Comparison of ENCODE assay signal across 26 mouse cellular contexts in genomic region chr14:25741211-25741610, GRCm38 (mm10). TPM values are rescaled to one million over a fixed set of nuclear protein-coding genes. Genes with fewer than 3 reads are reported as not detected.
DNase-seq lines count a peak whose midpoint lies in the region; ATAC-seq and TF ChIP-seq lines count a peak whose summit lies in the region.
"Had no signal": no experiment of that assay in that cellular context is flagged by ENCODE, and none has a peak within 500 bp of the region (broad histone marks: within the 10 kb centered on the region; RNA-seq: fewer than 3 reads in every experiment).

No protein-coding gene starts in this region.

- no peaks in the 10 kb centered on the region for H3K9me3 ChIP-seq in limb, embryonic 15.5 days
- H3K9me3 ChIP-seq: embryonic facial prominence, embryonic 15.5 days; kidney, embryonic 15.5 days; stomach, embryonic 15.5 days had no signal

- ATAC-seq in limb, embryonic 15.5 days (ENCODE audit: insufficient number of reproducible peaks, low FRiP score, low TSS enrichment, low read depth) = no peak
- ATAC-seq: CD4-positive, CD25-positive, alpha-beta regulatory T cell, adult 4 months; forebrain, embryonic 14.5 days had no signal

- peak overlapping the region; percentile 67 for H3K27ac ChIP-seq in gastrocnemius, adult 2 months
- peak overlapping the region; percentile 87 for H3K27ac ChIP-seq in layer of hippocampus, adult 2 months
- 0 out of 2 replicates have a peak overlapping the region, but pooled peaks have one; percentile 11 for H3K27ac ChIP-seq in limb, embryonic 15.5 days
- H3K27ac ChIP-seq: embryonic facial prominence, embryonic 15.5 days; kidney, embryonic 15.5 days; liver, embryonic 14.5 days; stomach, embryonic 15.5 days had no signal

- H3K4me2 ChIP-seq in limb, embryonic 15.5 days = no peak overlapping the region
- H3K4me2 ChIP-seq: embryonic facial prominence, embryonic 15.5 days; kidney, embryonic 15.5 days; lung, embryonic 14.5 days; stomach, embryonic 15.5 days had no signal

- H3K4me1 ChIP-seq in limb, embryonic 15.5 days = peaks cover 52% of the 10 kb centered on the region

- peaks cover 27% of the 10 kb centered on the region for H3K36me3 ChIP-seq in limb, embryonic 15.5 days

- no peak for TF ChIP-seq CTCF in gastrocnemius, adult 2 months (IDR thresholded peaks at IDR 0.05)
- TF ChIP-seq CTCF in layer of hippocampus, adult 2 months (conservative IDR thresholded peaks at IDR 0.05) = no peak

- H3K4me3 ChIP-seq in gastrocnemius, adult 2 months = no peak overlapping the region
- no peak overlapping the region for H3K4me3 ChIP-seq in layer of hippocampus, adult 2 months
- no peak overlapping the region for H3K4me3 ChIP-seq in limb, embryonic 15.5 days
- H3K4me3 ChIP-seq: embryonic facial prominence, embryonic 15.5 days; kidney, embryonic 15.5 days; megakaryocyte, embryonic 14.5 days; stomach, embryonic 15.5 days had no signal

- H3K9ac ChIP-seq in limb, embryonic 15.5 days = no peak overlapping the region
- H3K9ac ChIP-seq: embryonic facial prominence, embryonic 15.5 days; kidney, embryonic 15.5 days; liver, embryonic 14.5 days; lung, embryonic 14.5 days; stomach, embryonic 15.5 days had no signal

- no peaks in the 10 kb centered on the region for H3K27me3 ChIP-seq in limb, embryonic 15.5 days
- H3K27me3 ChIP-seq: embryonic facial prominence, embryonic 15.5 days; kidney, embryonic 15.5 days; stomach, embryonic 15.5 days had no signal

- intact Hi-C loops in gastrocnemius, adult 2 months (cut with DNase I) = no loop called here

- WGBS in limb, embryonic 15.5 days = 53% methylated on average over 3 of the region's 3 CpGs

- DNase-seq in gastrocnemius, adult 2 months = no peak
- no peak for DNase-seq in gastrocnemius, adult 18-20 months (ENCODE audit: low spot score)
- no peak for DNase-seq in layer of hippocampus, adult 2 months (ENCODE audit: low spot score in 2 of 2)
- DNase-seq in layer of hippocampus, postnatal 36 days = no peak
- peak; percentile 56 for DNase-seq in brain, adult 2 months (ENCODE audit: low read depth, low spot score)
- DNase-seq in spleen, postnatal 10 days (ENCODE audit: low spot score in 2 of 2) = no peak
- DNase-seq in lung, postnatal 25 days (ENCODE audit: low spot score) = no peak
- DNase-seq: adrenal gland, adult 2 months; cerebellum, adult 8-10 months; cerebellum, postnatal 36 days; kidney, adult 11 months; kidney, postnatal 4 days; layer of hippocampus, adult 9-11 months; lung, embryonic 14.5 days; lung, postnatal 36 days; midbrain, embryonic 14.5 days; right cerebral cortex, adult 18-20 months; right cerebral cortex, postnatal 4 days had no signal

RNA-seq across cellular contexts. Expression of gene Zcchc24, which starts 27.6 kb away (rescaled TPM):
- 10 to 100 TPM; 40.6 to 59.3 TPM for total RNA-seq in gastrocnemius, adult 2 months (2021)
- 10 to 100 TPM; 53.7 to 60.4 TPM for total RNA-seq in gastrocnemius, adult 18-20 months (2021)
- total RNA-seq in layer of hippocampus, adult 2 months (2021) = 10 to 100 TPM; 56.4 to 58.5 TPM
- total RNA-seq in layer of hippocampus, postnatal 36 days (2021) = 10 to 100 TPM; 53.5 to 60.2 TPM
- polyA plus RNA-seq in limb, embryonic 15.5 days (2015; fragmentation: Nextera tagmentation; extraction: Ambion mirVana) = 31.6 and 35.4 TPM in 2 replicates

RNA-seq across cellular contexts. Expression of gene Ppif, which starts 47.3 kb away (rescaled TPM):
- 10 to 100 TPM; 26.0 to 43.4 TPM for total RNA-seq in gastrocnemius, adult 2 months (2021)
- total RNA-seq in gastrocnemius, adult 18-20 months (2021) = 10 to 100 TPM; 27.3 to 33.8 TPM
- 10 to 100 TPM; 27.4 to 34.2 TPM for total RNA-seq in layer of hippocampus, adult 2 months (2021)
- total RNA-seq in layer of hippocampus, postnatal 36 days (2021) = 10 to 100 TPM; 27.0 to 28.2 TPM
- polyA plus RNA-seq in limb, embryonic 15.5 days (2015; fragmentation: Nextera tagmentation; extraction: Ambion mirVana) = 26.4 and 32.1 TPM in 2 replicates

Comparison
In these comparisons a context has a peak if more than half of its experiments do, and no peak if none do; other contexts are left out.
1. H3K27ac ChIP-seq: peak in every context shown above with its lines; median percentile 87 in layer of hippocampus, adult 2 months; 67 in gastrocnemius, adult 2 months; 11 in limb, embryonic 15.5 days.